Mouse (Mus musculus) liver, embryonic 13.5 days (tissue): ENCODE data around the gene Slc6a5. TPM values are rescaled to one million over a fixed set of nuclear protein-coding genes. Genes with fewer than 3 reads are reported as not detected.

Source experiments
- ATAC-seq: fragments of 200-750 bp; cut with Nextera tagmentation; 2 replicates; pipeline ENCODE4 v1.8.0; 2017; ENCODE audit warnings: low read depth, mild to moderate bottlenecking, moderate number of reproducible peaks, moderate library complexity
- DNase-seq: peaks from one replicate; pipeline ENCODE4 v3.0.0; 2022
- H3K27ac ChIP-seq: fragments of 300-500 bp; sonication (generic); 2 replicates; pipeline ENCODE4 v1.5.1; 2015; ENCODE audit warnings: moderate library complexity, mild to moderate bottlenecking, inconsistent platforms
- H3K27me3 ChIP-seq: fragments of 300-500 bp; sonication (generic); 2 replicates; pipeline ENCODE4 v1.6.1; 2015; ENCODE audit warnings: mild to moderate bottlenecking, inconsistent platforms
- H3K36me3 ChIP-seq: fragments of 300-500 bp; sonication (generic); 2 replicates; pipeline ENCODE4 v1.6.1; 2015; ENCODE audit warnings: mild to moderate bottlenecking, inconsistent platforms
- H3K4me1 ChIP-seq: fragments of 300-500 bp; sonication (generic); replicated peaks from 2 replicates; pipeline ENCODE4 v1.6.1; 2015; ENCODE audit warnings: inconsistent platforms
- H3K4me2 ChIP-seq: fragments of 300-500 bp; sonication (generic); 2 replicates; pipeline ENCODE4 v1.6.1; 2015; ENCODE audit warnings: inconsistent platforms, mild to moderate bottlenecking, moderate library complexity
- H3K4me3 ChIP-seq: fragments of 300-500 bp; sonication (generic); replicated peaks from 2 replicates; pipeline ENCODE4 v1.5.1; 2015; ENCODE audit warnings: mild to moderate bottlenecking, inconsistent platforms
- H3K9ac ChIP-seq: fragments of 300-500 bp; sonication (generic); 2 replicates; pipeline ENCODE4 v1.6.1; 2015; ENCODE audit warnings: mild to moderate bottlenecking, inconsistent platforms
- H3K9me3 ChIP-seq: fragments of 300-500 bp; sonication (generic); replicated peaks from 2 replicates; pipeline ENCODE4 v1.6.1; 2016; ENCODE audit warnings: inconsistent platforms
- WGBS: fragments of 180-500 bp; shearing (Covaris S2); methylation state at CpG from one replicate; pipeline ENCODE4 v1.1.7; 2015; ENCODE audit not compliant: insufficient replicate concordance; 5-methylcytosine and 5-hydroxymethylcytosine counted together
- polyA plus RNA-seq: library from polyadenylated mRNA; unstranded; fragments of >200 nt; fragmentation: Nextera tagmentation; extraction: Ambion mirVana; gene quantifications from 2 replicates; pipeline ENCODE4 v1.2.1, GENCODE M21; 2015

Slc6a5 gene
- not detected in 2 replicates for polyA plus RNA-seq

DNA sequence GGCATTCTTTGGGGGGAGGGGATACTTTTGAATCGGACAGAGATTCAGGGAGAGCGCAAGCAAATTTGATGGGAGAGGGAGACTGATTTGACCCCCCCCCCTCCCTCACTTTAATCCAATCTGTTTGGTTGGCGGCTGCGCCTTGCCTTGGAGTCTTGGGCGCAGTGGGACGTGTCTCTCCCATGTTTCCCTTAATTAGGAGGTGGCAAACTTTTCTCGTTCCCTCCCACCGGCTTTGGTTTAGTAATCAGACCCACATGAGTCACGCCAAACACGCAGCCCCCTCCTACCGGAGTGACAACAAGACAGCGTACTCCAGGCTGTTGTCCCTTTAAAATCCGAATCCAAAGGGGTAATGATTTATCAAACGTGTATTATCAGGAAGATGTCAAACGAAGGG lies at the start of gene Slc6a5:
Gene Slc6a5 (plus strand): TSS at position 297 of the 400 bp plus-strand sequence.
- Histone ChIP-seq H3K4me2 (no peak within 1 kb of the TSS), H3K9ac (no peak within 1 kb of the TSS), H3K4me1 (no peaks in the 10 kb centered on the region), H3K4me3 (no peak within 1 kb of the TSS), H3K36me3 (no peaks in the 10 kb centered on the region), H3K27ac (no peak within 1 kb of the TSS), H3K27me3 (peaks cover 100% of the 10 kb centered on the region), H3K9me3 (no peaks in the 10 kb centered on the region)
- WGBS: 5% methylated on average over 15 of the region's 15 CpGs
- no peak for DNase-seq
- ATAC-seq: no peak

- ATAC-seq (no peak), DNase-seq (no peak)
- 83% methylated on average over 2 of the region's 2 CpGs for WGBS
- H3K4me3 ChIP-seq: no peak overlapping the region
- H3K27ac ChIP-seq: no peak overlapping the region
- H3K4me2 ChIP-seq: no peak overlapping the region
- H3K36me3 ChIP-seq: peaks cover 36% of the 10 kb centered on the region
- H3K9ac ChIP-seq: no peak overlapping the region
- H3K27me3 ChIP-seq: no peaks in the 10 kb centered on the region
- H3K4me1 ChIP-seq: 0 out of 2 replicates have a peak, but pooled peaks cover 2% of the 10 kb centered on the region
- H3K9me3 ChIP-seq: no peaks in the 10 kb centered on the region
Observed at GRCm38 (mm10) chr7:49861196-49861595, 48.8 kb upstream of the Slc6a5 start.

DNA sequence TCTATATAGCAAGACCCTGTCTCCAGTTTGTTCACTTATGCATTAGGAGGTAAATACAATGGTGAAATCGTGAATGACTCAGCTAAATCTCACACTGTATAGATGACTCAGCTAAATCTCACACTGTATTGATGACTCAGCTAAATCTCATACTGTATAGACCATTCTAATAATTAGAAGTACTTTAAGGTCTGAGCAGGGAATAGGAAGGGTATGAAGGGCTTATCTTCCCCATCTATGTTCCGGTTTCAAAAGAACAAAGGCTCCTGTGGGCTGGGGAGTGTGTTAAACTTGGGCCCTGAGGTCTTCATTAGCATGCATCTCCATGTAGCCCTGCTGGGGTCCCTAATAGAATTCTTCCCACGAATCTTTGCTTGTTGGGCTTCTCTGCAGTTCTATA lies 46.2 kb upstream of the Slc6a5 start:
- Histone ChIP-seq H3K4me1 (0 out of 2 replicates have a peak, but pooled peaks cover 2% of the 10 kb centered on the region), H3K4me3 (no peak overlapping the region), H3K9me3 (no peaks in the 10 kb centered on the region), H3K36me3 (peaks cover 19% of the 10 kb centered on the region), H3K27me3 (no peaks in the 10 kb centered on the region), H3K9ac (no peak overlapping the region), H3K27ac (no peak overlapping the region), H3K4me2 (no peak overlapping the region)
- 63% methylated on average over 3 of the region's 3 CpGs for WGBS
- no peak for DNase-seq
- ATAC-seq: no peak

- Histone ChIP-seq H3K27me3 (no peaks in the 10 kb centered on the region), H3K4me2 (no peak overlapping the region), H3K9ac (no peak overlapping the region), H3K36me3 (no peaks in the 10 kb centered on the region), H3K9me3 (no peaks in the 10 kb centered on the region), H3K4me3 (no peak overlapping the region), H3K27ac (no peak overlapping the region), H3K4me1 (no peaks in the 10 kb centered on the region)
- 59% methylated on average over 5 of the region's 5 CpGs for WGBS
- ATAC-seq (no peak), DNase-seq (no peak)
Observed at GRCm38 (mm10) chr7:49869656-49870055, 40.3 kb upstream of the Slc6a5 start.

GRCm38 (mm10) chr7:49870276-49870675 lies 39.7 kb upstream of the Slc6a5 start:
- no peaks in the 10 kb centered on the region for H3K36me3 ChIP-seq
- H3K27ac ChIP-seq: no peak overlapping the region
- 67% methylated on average over 3 of the region's 3 CpGs for WGBS
- H3K27me3 ChIP-seq: no peaks in the 10 kb centered on the region
- DNase-seq: no peak
- no peak overlapping the region for H3K4me2 ChIP-seq
- no peak for ATAC-seq
- no peaks in the 10 kb centered on the region for H3K9me3 ChIP-seq
- no peak overlapping the region for H3K9ac ChIP-seq
- no peaks in the 10 kb centered on the region for H3K4me1 ChIP-seq
- H3K4me3 ChIP-seq: no peak overlapping the region

DNA sequence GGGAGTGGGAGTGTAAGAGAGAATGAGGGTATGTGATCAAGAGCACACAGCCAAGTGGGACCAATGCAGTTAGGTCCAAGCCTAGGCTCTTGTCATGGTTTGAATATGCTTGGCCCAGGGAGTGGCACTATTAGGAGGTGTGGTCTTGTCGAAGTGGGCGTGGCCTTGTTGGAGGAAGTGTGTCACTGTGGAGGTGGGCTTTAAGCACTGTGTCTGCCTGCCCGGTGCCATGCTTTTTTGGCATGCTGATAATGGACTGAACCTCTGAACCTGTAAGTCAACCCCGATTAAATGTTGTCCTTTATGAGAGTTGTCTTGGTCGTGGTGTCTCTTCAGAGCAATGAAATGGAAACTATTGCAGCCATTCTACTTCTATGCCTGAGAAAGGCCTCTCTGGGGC lies 32.6 kb upstream of the Slc6a5 start:
- no peaks in the 10 kb centered on the region for H3K27me3 ChIP-seq
- H3K4me1 ChIP-seq: no peaks in the 10 kb centered on the region; the same call in 1 of the 2 replicates
- no peak for ATAC-seq
- 63% methylated on average over 5 of the region's 5 CpGs for WGBS
- no peaks in the 10 kb centered on the region for H3K36me3 ChIP-seq
- no peaks in the 10 kb centered on the region for H3K9me3 ChIP-seq
- DNase-seq: no peak
- no peak overlapping the region for H3K4me3 ChIP-seq
- no peak overlapping the region for H3K9ac ChIP-seq
- no peak overlapping the region for H3K4me2 ChIP-seq
- no peak overlapping the region for H3K27ac ChIP-seq

- no peaks in the 10 kb centered on the region; the same call in 1 of the 2 replicates for H3K4me1 ChIP-seq
- no peak for ATAC-seq
- H3K4me3 ChIP-seq: no peak overlapping the region
- no peak for DNase-seq
- H3K4me2 ChIP-seq: no peak overlapping the region
- H3K27ac ChIP-seq: no peak overlapping the region
- no peak overlapping the region for H3K9ac ChIP-seq
- H3K36me3 ChIP-seq: no peaks in the 10 kb centered on the region
- WGBS: 77% methylated on average over 13 of the region's 13 CpGs
- H3K9me3 ChIP-seq: no peaks in the 10 kb centered on the region
- H3K27me3 ChIP-seq: no peaks in the 10 kb centered on the region
Observed at GRCm38 (mm10) chr7:49879051-49879450, 30.9 kb upstream of the Slc6a5 start.

DNA sequence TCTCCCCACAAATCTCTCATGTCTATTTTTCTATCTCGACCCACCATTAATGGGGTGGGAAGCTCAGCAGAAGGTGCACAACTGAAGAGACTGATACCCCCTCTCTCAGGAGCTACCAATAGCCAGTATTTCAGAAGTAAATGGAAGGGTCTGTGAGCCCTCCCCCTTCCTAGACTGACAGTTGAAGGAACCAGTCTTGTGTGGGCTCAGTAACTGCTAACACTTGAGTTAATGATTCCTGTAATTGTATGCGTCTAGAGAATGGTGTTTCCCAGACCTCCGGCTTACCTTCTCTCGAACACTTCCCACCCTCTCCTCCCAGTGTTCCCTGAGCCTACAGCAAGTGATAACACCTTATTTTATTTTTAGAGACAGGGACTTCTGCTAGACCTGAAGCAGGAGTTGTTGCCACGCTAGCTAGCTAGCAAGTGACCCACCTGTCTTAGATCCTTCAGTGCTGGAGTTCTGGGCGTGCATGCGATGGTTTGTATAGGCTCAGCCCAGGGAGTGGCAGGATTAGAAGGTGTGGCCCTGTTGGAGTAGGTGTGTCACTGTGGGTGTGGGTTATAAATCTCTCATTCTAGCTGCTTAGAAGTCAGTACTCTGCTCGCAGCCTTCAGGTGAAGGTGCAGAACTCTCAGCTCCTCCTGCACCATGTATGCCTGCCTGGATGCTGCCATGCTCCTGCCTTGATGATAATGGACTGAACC lies 29.8 kb upstream of the Slc6a5 start:
- H3K4me3 ChIP-seq: no peak overlapping the region
- no peak overlapping the region for H3K27ac ChIP-seq
- no peaks in the 10 kb centered on the region for H3K36me3 ChIP-seq
- H3K27me3 ChIP-seq: no peaks in the 10 kb centered on the region
- no peaks in the 10 kb centered on the region; the same call in 1 of the 2 replicates for H3K4me1 ChIP-seq
- no peaks in the 10 kb centered on the region for H3K9me3 ChIP-seq
- no peak overlapping the region for H3K9ac ChIP-seq
- ATAC-seq (no peak), DNase-seq (no peak)
- WGBS: 68% methylated on average over 8 of the region's 8 CpGs
- H3K4me2 ChIP-seq: no peak overlapping the region

DNA sequence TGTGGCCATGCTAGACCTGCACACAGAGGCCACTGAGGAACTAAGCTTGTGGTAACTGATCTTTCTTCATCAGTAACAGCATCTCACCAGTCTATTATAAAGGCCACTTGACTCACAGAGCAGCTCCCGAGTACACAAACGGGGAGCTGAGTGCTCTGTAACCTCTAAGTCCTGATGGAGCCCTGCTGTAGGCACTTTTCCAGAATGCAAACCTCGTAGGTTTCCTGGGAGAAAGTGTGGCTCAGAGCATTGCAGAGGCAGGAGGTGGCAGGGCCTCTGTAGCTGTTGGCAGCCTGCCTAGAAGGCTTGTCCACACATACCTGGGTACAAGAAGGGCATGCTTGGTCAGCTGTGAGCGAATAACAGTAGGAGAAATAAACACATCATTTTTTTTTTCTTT lies 27.7 kb upstream of the Slc6a5 start:
- Histone ChIP-seq H3K4me2 (no peak overlapping the region), H3K9ac (no peak overlapping the region), H3K27me3 (no peaks in the 10 kb centered on the region), H3K27ac (no peak overlapping the region), H3K4me1 (no peaks in the 10 kb centered on the region; the same call in 1 of the 2 replicates), H3K9me3 (no peaks in the 10 kb centered on the region), H3K36me3 (no peaks in the 10 kb centered on the region), H3K4me3 (no peak overlapping the region)
- no peak for ATAC-seq
- no peak for DNase-seq
- WGBS: 31% methylated on average over 4 of the region's 4 CpGs

GRCm38 (mm10) chr7:49882694-49883389 lies 27.1 kb upstream of the Slc6a5 start:
- no peak for DNase-seq
- Histone ChIP-seq H3K4me2 (no peak overlapping the region), H3K4me3 (no peak overlapping the region), H3K27ac (no peak overlapping the region), H3K27me3 (no peaks in the 10 kb centered on the region), H3K36me3 (no peaks in the 10 kb centered on the region), H3K9ac (no peak overlapping the region), H3K9me3 (no peaks in the 10 kb centered on the region), H3K4me1 (no peaks in the 10 kb centered on the region; the same call in 1 of the 2 replicates)
- no peak for ATAC-seq
- 29% methylated on average over 16 of the region's 16 CpGs for WGBS

DNA sequence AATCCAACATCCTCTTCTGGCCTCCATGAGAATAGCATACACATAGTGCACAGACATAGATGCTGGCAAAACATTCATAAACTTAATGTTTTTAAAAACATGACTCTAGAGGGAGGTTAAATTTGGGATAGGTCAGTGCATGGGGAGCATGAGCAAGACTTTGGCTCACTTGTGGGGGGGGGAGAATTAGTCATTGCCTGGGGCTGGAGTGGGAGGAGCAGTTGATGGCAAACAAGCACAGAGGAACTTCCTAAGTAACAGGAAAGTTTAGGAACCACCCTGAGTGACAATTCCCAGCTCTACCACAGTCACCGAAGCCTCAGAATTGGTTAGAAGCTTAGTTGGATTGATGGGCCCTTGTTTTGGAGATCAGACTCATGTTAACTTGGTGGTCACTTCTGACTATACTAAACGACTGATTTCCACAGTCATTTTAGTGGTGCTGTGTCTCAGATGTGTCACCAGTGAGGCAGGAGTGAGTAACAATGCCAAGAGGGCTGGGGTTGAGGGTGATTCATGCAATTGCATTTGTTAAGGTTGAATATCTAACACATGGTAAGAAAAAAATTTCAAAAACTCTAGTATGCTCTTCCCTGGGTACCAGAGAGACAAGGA lies 22.1 kb upstream of the Slc6a5 start:
- Histone ChIP-seq H3K4me2 (no peak overlapping the region), H3K9me3 (no peaks in the 10 kb centered on the region), H3K27me3 (no peaks in the 10 kb centered on the region), H3K36me3 (no peaks in the 10 kb centered on the region), H3K27ac (no peak overlapping the region), H3K4me3 (no peak overlapping the region), H3K4me1 (no peaks in the 10 kb centered on the region), H3K9ac (no peak overlapping the region)
- WGBS: 38% methylated on average over 2 of the region's 2 CpGs
- ATAC-seq: no peak
- DNase-seq: no peak
